Mouse (Mus musculus): ENCODE results near the gene Oard1.

Oard1 gene

GRCm38 (mm10) chr17:48436487-48436886 is 26.7 kb downstream of the Oard1 start:
- DNase-seq (ENCODE audit: low spot score), result no peak

- DNase-seq (ENCODE audit: low spot score), result no peak
These were observed 27.7 kb downstream of the Oard1 start for GRCm38 (mm10) chr17:48437421-48437911.

GRCm38 (mm10) chr17:48442745-48443457 is 33.1 kb downstream of the Oard1 start:
- no peak for DNase-seq (ENCODE audit: low spot score)

GRCm38 (mm10) chr17:48443542-48444145 is 33.8 kb downstream of the Oard1 start:
- DNase-seq (ENCODE audit: low spot score), result no peak

GRCm38 (mm10) chr17:48447675-48448074 is 37.9 kb downstream of the Oard1 start:
- no peak for DNase-seq (ENCODE audit: low spot score)

GRCm38 (mm10) chr17:48450666-48451352 is 41.0 kb downstream of the Oard1 start:
- no peak for DNase-seq (ENCODE audit: low spot score)

- no peak for DNase-seq (ENCODE audit: low spot score)
These were observed 41.5 kb downstream of the Oard1 start, which contains the start of gene Tspo2 for GRCm38 (mm10) chr17:48451353-48451675. Gene Tspo2 (minus strand): TSS chr17:48451522.

GRCm38 (mm10) chr17:48451753-48452444 is 42.1 kb downstream of the Oard1 start:
- no peak for DNase-seq (ENCODE audit: low spot score)

GRCm38 (mm10) chr17:48453489-48453888 is 43.7 kb downstream of the Oard1 start:
- no peak for DNase-seq (ENCODE audit: low spot score)

GRCm38 (mm10) chr17:48454190-48454589 is 44.4 kb downstream of the Oard1 start:
- DNase-seq (ENCODE audit: low spot score), result no peak

- no peak for DNase-seq (ENCODE audit: low spot score)
These were observed 44.9 kb downstream of the Oard1 start, which contains the start of gene Unc5cl for GRCm38 (mm10) chr17:48454688-48455087. Gene Unc5cl (plus strand): TSS chr17:48454901.

- DNase-seq (ENCODE audit: low spot score), result no peak
These were observed 46.1 kb downstream of the Oard1 start for GRCm38 (mm10) chr17:48455955-48456354.

- no peak for DNase-seq (ENCODE audit: low spot score)
These were observed 48.3 kb downstream of the Oard1 start for GRCm38 (mm10) chr17:48457971-48458653.

GRCm38 (mm10) chr17:48462096-48462495 is 52.3 kb downstream of the Oard1 start:
- DNase-seq (ENCODE audit: low spot score), result no peak

GRCm38 (mm10) chr17:48463391-48463790 is 53.6 kb downstream of the Oard1 start:
- no peak for DNase-seq (ENCODE audit: low spot score)

Measured in testis, postnatal 14 days (tissue).